ENCODE assay signal across 9 mouse cellular contexts in genomic region chr5:43892386-43892785, GRCm38 (mm10). TPM values are rescaled to one million over a fixed set of nuclear protein-coding genes. Genes with fewer than 3 reads are reported as not detected.
DNase-seq lines count a peak whose midpoint lies in the region; ATAC-seq and TF ChIP-seq lines count a peak whose summit lies in the region.
"Had no signal": no experiment of that assay in that cellular context is flagged by ENCODE, and none has a peak within 500 bp of the region (broad histone marks: within the 10 kb centered on the region; RNA-seq: fewer than 3 reads in every experiment).

No protein-coding gene starts in this region.

- peak; percentile 70 for TF ChIP-seq CTCF in midbrain, postnatal 0 days (IDR thresholded peaks at IDR 0.05)

- H3K4me2 ChIP-seq in forebrain, embryonic 14.5 days (ENCODE audit: low read length): no peak overlapping the region
- H3K4me2 ChIP-seq in forebrain, embryonic 13.5 days: no peak overlapping the region
- no peak overlapping the region for H3K4me2 ChIP-seq in midbrain, postnatal 0 days (ENCODE audit: low read depth, low read length, poor library complexity, severe bottlenecking)
- no peak overlapping the region for H3K4me2 ChIP-seq in midbrain, embryonic 16.5 days (ENCODE audit: low read length)
- H3K4me2 ChIP-seq in hindbrain, embryonic 13.5 days: no peak overlapping the region
- H3K4me2 ChIP-seq: lung, embryonic 15.5 days had no signal

- H3K36me3 ChIP-seq in forebrain, embryonic 14.5 days (ENCODE audit: control insufficient read depth, insufficient read depth, low read length): no peaks in the 10 kb centered on the region
- no peaks in the 10 kb centered on the region for H3K36me3 ChIP-seq in forebrain, embryonic 13.5 days (ENCODE audit: poor library complexity, severe bottlenecking)
- H3K36me3 ChIP-seq in midbrain, postnatal 0 days (ENCODE audit: insufficient read depth, low read length): no peaks in the 10 kb centered on the region
- no peaks in the 10 kb centered on the region for H3K36me3 ChIP-seq in midbrain, embryonic 16.5 days (ENCODE audit: control insufficient read depth, insufficient read depth, low read length)
- H3K36me3 ChIP-seq in hindbrain, embryonic 13.5 days: no peaks in the 10 kb centered on the region
- H3K36me3 ChIP-seq: lung, embryonic 15.5 days had no signal

- no peaks in the 10 kb centered on the region for H3K9me3 ChIP-seq in forebrain, embryonic 14.5 days (replicated peaks; ENCODE audit: control insufficient read depth, low read length)
- H3K9me3 ChIP-seq in forebrain, embryonic 13.5 days (replicated peaks): no peaks in the 10 kb centered on the region
- no peaks in the 10 kb centered on the region for H3K9me3 ChIP-seq in midbrain, postnatal 0 days (ENCODE audit: low read length)
- no peaks in the 10 kb centered on the region for H3K9me3 ChIP-seq in midbrain, embryonic 16.5 days (replicated peaks; ENCODE audit: control insufficient read depth, low read length, poor library complexity, severe bottlenecking)
- H3K9me3 ChIP-seq in hindbrain, embryonic 13.5 days: no peaks in the 10 kb centered on the region
- H3K9me3 ChIP-seq: lung, embryonic 15.5 days had no signal

- no peak overlapping the region for H3K9ac ChIP-seq in forebrain, embryonic 14.5 days (ENCODE audit: low read length)
- H3K9ac ChIP-seq in forebrain, embryonic 13.5 days: no peak overlapping the region
- H3K9ac ChIP-seq in midbrain, postnatal 0 days (replicated peaks; ENCODE audit: low read length, poor library complexity, severe bottlenecking): no peak overlapping the region
- H3K9ac ChIP-seq in midbrain, embryonic 16.5 days (ENCODE audit: low read depth, low read length): no peak overlapping the region
- H3K9ac ChIP-seq in hindbrain, embryonic 13.5 days: no peak overlapping the region
- H3K9ac ChIP-seq: lung, embryonic 15.5 days had no signal

- H3K27me3 ChIP-seq in forebrain, embryonic 14.5 days (replicated peaks; ENCODE audit: control insufficient read depth, insufficient read depth, low read length): no peaks in the 10 kb centered on the region
- no peaks in the 10 kb centered on the region for H3K27me3 ChIP-seq in forebrain, embryonic 13.5 days
- no peaks in the 10 kb centered on the region for H3K27me3 ChIP-seq in midbrain, postnatal 0 days (ENCODE audit: insufficient read depth, low read length)
- no peaks in the 10 kb centered on the region for H3K27me3 ChIP-seq in midbrain, embryonic 16.5 days (ENCODE audit: control insufficient read depth, insufficient read depth, low read depth, low read length)
- no peaks in the 10 kb centered on the region for H3K27me3 ChIP-seq in hindbrain, embryonic 13.5 days
- H3K27me3 ChIP-seq: lung, embryonic 15.5 days had no signal

- WGBS in forebrain, embryonic 14.5 days: 20% methylated on average over 1 of the region's 1 CpGs
- WGBS in forebrain, embryonic 13.5 days: 20% methylated on average over 1 of the region's 1 CpGs
- 24% methylated on average over 1 of the region's 1 CpGs for WGBS in midbrain, postnatal 0 days
- 18% methylated on average over 1 of the region's 1 CpGs for WGBS in midbrain, embryonic 16.5 days
- WGBS in hindbrain, embryonic 13.5 days: 19% methylated on average over 1 of the region's 1 CpGs

- H3K27ac ChIP-seq in forebrain, embryonic 14.5 days (ENCODE audit: low read depth, low read length): no peak overlapping the region
- no peak overlapping the region for H3K27ac ChIP-seq in forebrain, embryonic 13.5 days
- no peak overlapping the region for H3K27ac ChIP-seq in midbrain, postnatal 0 days (ENCODE audit: low read depth, low read length)
- no peak overlapping the region for H3K27ac ChIP-seq in midbrain, embryonic 16.5 days (ENCODE audit: low read length)
- no peak overlapping the region for H3K27ac ChIP-seq in hindbrain, embryonic 13.5 days
- H3K27ac ChIP-seq: lung, embryonic 15.5 days had no signal

- H3K4me3 ChIP-seq in forebrain, embryonic 14.5 days (ENCODE audit: low read depth, low read length): no peak overlapping the region
- H3K4me3 ChIP-seq in forebrain, embryonic 13.5 days: no peak overlapping the region
- H3K4me3 ChIP-seq in midbrain, postnatal 0 days (ENCODE audit: low read depth, low read length): no peak overlapping the region
- H3K4me3 ChIP-seq in midbrain, embryonic 16.5 days (ENCODE audit: low read depth, low read length): no peak overlapping the region
- H3K4me3 ChIP-seq in hindbrain, embryonic 13.5 days: no peak overlapping the region
- H3K4me3 ChIP-seq: lung, embryonic 15.5 days had no signal

- no peaks in the 10 kb centered on the region for H3K4me1 ChIP-seq in forebrain, embryonic 14.5 days (ENCODE audit: control insufficient read depth, insufficient read depth, low read length)
- H3K4me1 ChIP-seq in forebrain, embryonic 13.5 days: no peaks in the 10 kb centered on the region
- no peaks in the 10 kb centered on the region for H3K4me1 ChIP-seq in midbrain, postnatal 0 days (ENCODE audit: insufficient read depth, low read length)
- no peaks in the 10 kb centered on the region for H3K4me1 ChIP-seq in midbrain, embryonic 16.5 days (ENCODE audit: control insufficient read depth, insufficient read depth, low read length)
- no peaks in the 10 kb centered on the region for H3K4me1 ChIP-seq in hindbrain, embryonic 13.5 days (replicated peaks)
- H3K4me1 ChIP-seq: lung, embryonic 15.5 days had no signal

- DNase-seq in forebrain, embryonic 14.5 days (ENCODE audit: low spot score): peak; percentile 51
- peak; percentile 64 for DNase-seq in midbrain, postnatal 0 days (ENCODE audit: low spot score)
- DNase-seq in ZHBTc4 (ENCODE audit: low read depth, low spot score): peak; percentile 71
- DNase-seq in kidney, adult 8-10 months: peak; percentile 46 to 52

- no peak for ATAC-seq in forebrain, embryonic 14.5 days
- no peak for ATAC-seq in forebrain, embryonic 13.5 days
- ATAC-seq in midbrain, postnatal 0 days (ENCODE audit: low FRiP score): no peak
- ATAC-seq in midbrain, embryonic 16.5 days: no peak
- ATAC-seq in megakaryocyte progenitor cell, adult 5-6 weeks (replicated peaks; ENCODE audit: poor library complexity): peak; percentile 85
- no peak for ATAC-seq in hindbrain, embryonic 13.5 days (ENCODE audit: low FRiP score)

RNA-seq across cellular contexts. Expression of gene Gm7879, which starts 20.6 kb away (rescaled TPM):
- polyA plus RNA-seq in forebrain, embryonic 14.5 days (2014; fragmentation: Nextera tagmentation; extraction: Ambion mirVana): 0.41 TPM in 1 of 2 replicates, not detected in the other
- polyA plus RNA-seq in forebrain, embryonic 13.5 days (2015; fragmentation: Nextera tagmentation; extraction: Ambion mirVana): 0.59 and 1.00 TPM in 2 replicates
- total RNA-seq in midbrain, postnatal 0 days (2014; rRNA removed): 0.52 TPM in 1 of 2 replicates, not detected in the other
- polyA plus RNA-seq in midbrain, postnatal 0 days (2015; fragmentation: Nextera tagmentation; extraction: Ambion mirVana): 0.26 TPM in 1 of 2 replicates, not detected in the other
- polyA plus RNA-seq in midbrain, embryonic 16.5 days (2015; fragmentation: Nextera tagmentation; extraction: Ambion mirVana): 0.39 and 0.46 TPM in 2 replicates
- 5.6 and 5.9 TPM in 2 replicates for total RNA-seq in megakaryocyte progenitor cell, adult 5-6 weeks (2015)
- total RNA-seq in megakaryocyte progenitor cell, adult 5-6 weeks (2017): 5.4 and 6.0 TPM in 2 replicates
- polyA plus RNA-seq in hindbrain, embryonic 13.5 days (2015; fragmentation: Nextera tagmentation; extraction: Ambion mirVana): 0.31 and 0.77 TPM in 2 replicates
- polyA plus RNA-seq: lung, embryonic 15.5 days had no signal

RNA-seq across cellular contexts. Expression of gene Cd38, which starts 24.0 kb away (rescaled TPM):
- 2.8 and 2.9 TPM in 2 replicates for polyA plus RNA-seq in forebrain, embryonic 14.5 days (2014; fragmentation: Nextera tagmentation; extraction: Ambion mirVana)
- 2.2 and 2.5 TPM in 2 replicates for polyA plus RNA-seq in forebrain, embryonic 13.5 days (2015; fragmentation: Nextera tagmentation; extraction: Ambion mirVana)
- total RNA-seq in midbrain, postnatal 0 days (2014; rRNA removed): 3.1 and 4.1 TPM in 2 replicates
- polyA plus RNA-seq in midbrain, postnatal 0 days (2015; fragmentation: Nextera tagmentation; extraction: Ambion mirVana): 2.3 and 2.5 TPM in 2 replicates
- polyA plus RNA-seq in midbrain, embryonic 16.5 days (2015; fragmentation: Nextera tagmentation; extraction: Ambion mirVana): 1.9 and 2.4 TPM in 2 replicates
- 0.22 TPM in 1 of 2 replicates, not detected in the other for total RNA-seq in megakaryocyte progenitor cell, adult 5-6 weeks (2015)
- 0.10 TPM in 1 of 2 replicates, not detected in the other for total RNA-seq in megakaryocyte progenitor cell, adult 5-6 weeks (2017)
- 4.1 and 4.6 TPM in 2 replicates for polyA plus RNA-seq in hindbrain, embryonic 13.5 days (2015; fragmentation: Nextera tagmentation; extraction: Ambion mirVana)
